Mouse (Mus musculus) heart, embryonic 13.5 days (tissue): ENCODE data around the gene Ccdc51. TPM values are rescaled to one million over a fixed set of nuclear protein-coding genes. Genes with fewer than 3 reads are reported as not detected.

ENCODE experiments used
- ATAC-seq: fragments of 200-750 bp; cut with Nextera tagmentation; 2 replicates; pipeline ENCODE4 v1.8.0; 2017; ENCODE audit warnings: moderate TSS enrichment; ENCODE audit not compliant: insufficient number of reproducible peaks, low FRiP score, low TSS enrichment; ENCODE audit errors: extremely low read depth
- H3K27ac ChIP-seq: fragments of 300-500 bp; sonication (generic); replicated peaks from 2 replicates; pipeline ENCODE4 v1.5.1; 2015; ENCODE audit warnings: moderate library complexity, mild to moderate bottlenecking, inconsistent platforms
- H3K27me3 ChIP-seq: fragments of 300-500 bp; sonication (generic); replicated peaks from 2 replicates; pipeline ENCODE4 v1.6.1; 2015; ENCODE audit warnings: mild to moderate bottlenecking, inconsistent platforms
- H3K36me3 ChIP-seq: fragments of 300-500 bp; sonication (generic); 2 replicates; pipeline ENCODE4 v1.6.1; 2015; ENCODE audit warnings: mild to moderate bottlenecking, inconsistent platforms
- H3K4me1 ChIP-seq: fragments of 300-500 bp; sonication (generic); 2 replicates; pipeline ENCODE4 v1.6.1; 2015; ENCODE audit warnings: inconsistent platforms
- H3K4me2 ChIP-seq: fragments of 300-500 bp; sonication (generic); 2 replicates; pipeline ENCODE4 v1.6.1; 2015; ENCODE audit warnings: inconsistent platforms, mild to moderate bottlenecking, moderate library complexity
- H3K4me3 ChIP-seq: fragments of 300-500 bp; sonication (generic); 2 replicates; pipeline ENCODE4 v1.5.1; 2015; ENCODE audit warnings: moderate library complexity, mild to moderate bottlenecking, inconsistent platforms
- H3K9ac ChIP-seq: fragments of 300-500 bp; sonication (generic); 2 replicates; pipeline ENCODE4 v1.6.1; 2015; ENCODE audit warnings: inconsistent platforms, mild to moderate bottlenecking, moderate library complexity
- H3K9me3 ChIP-seq: fragments of 300-500 bp; sonication (generic); 2 replicates; pipeline ENCODE4 v1.6.1; 2016; ENCODE audit warnings: inconsistent platforms
- WGBS: fragments of 180-500 bp; shearing (Covaris S2); methylation state at CpG from one replicate; pipeline ENCODE4 v1.1.7; 2015; ENCODE audit warnings: mixed read lengths; 5-methylcytosine and 5-hydroxymethylcytosine counted together
- polyA plus RNA-seq: library from polyadenylated mRNA; unstranded; fragments of >200 nt; fragmentation: Nextera tagmentation; extraction: Ambion mirVana; gene quantifications from 2 replicates; pipeline ENCODE4 v1.2.1, GENCODE M21; 2015

The Ccdc51 gene
- polyA plus RNA-seq, 1 experiment from 2014 or later = 12.4 TPM

GRCm38 (mm10) chr9:109111591-109111990, 29.3 kb downstream of the Ccdc51 start:
- no peak for ATAC-seq
- WGBS = 85% methylated on average over 9 of the region's 9 CpGs
- no peak overlapping the region for H3K4me3 ChIP-seq
- no peaks in the 10 kb centered on the region for H3K9me3 ChIP-seq
- H3K4me2 ChIP-seq = no peak overlapping the region
- no peaks in the 10 kb centered on the region for H3K27me3 ChIP-seq
- peaks cover 98% of the 10 kb centered on the region for H3K36me3 ChIP-seq
- H3K27ac ChIP-seq = no peak overlapping the region
- H3K9ac ChIP-seq = no peak overlapping the region
- H3K4me1 ChIP-seq = no peaks in the 10 kb centered on the region

GRCm38 (mm10) chr9:109113331-109113730, 31.0 kb downstream of the Ccdc51 start:
- peaks cover 100% of the 10 kb centered on the region for H3K36me3 ChIP-seq
- no peak for ATAC-seq
- 0 out of 2 replicates have a peak, but pooled peaks cover 3% of the 10 kb centered on the region for H3K4me1 ChIP-seq
- H3K4me3 ChIP-seq = no peak overlapping the region
- no peak overlapping the region for H3K9ac ChIP-seq
- H3K27ac ChIP-seq = no peak overlapping the region
- no peaks in the 10 kb centered on the region for H3K27me3 ChIP-seq
- WGBS = 78% methylated on average over 8 of the region's 8 CpGs
- no peaks in the 10 kb centered on the region for H3K9me3 ChIP-seq
- no peak overlapping the region for H3K4me2 ChIP-seq

- H3K36me3 ChIP-seq = peaks cover 100% of the 10 kb centered on the region
- H3K4me2 ChIP-seq = no peak overlapping the region
- H3K27ac ChIP-seq = no peak overlapping the region
- no peak for ATAC-seq
- no peaks in the 10 kb centered on the region for H3K27me3 ChIP-seq
- 87% methylated on average over 11 of the region's 11 CpGs for WGBS
- 0 out of 2 replicates have a peak, but pooled peaks cover 3% of the 10 kb centered on the region for H3K4me1 ChIP-seq
- H3K9ac ChIP-seq = no peak overlapping the region
- H3K9me3 ChIP-seq = no peaks in the 10 kb centered on the region
- H3K4me3 ChIP-seq = no peak overlapping the region
These were observed 32.0 kb downstream of the Ccdc51 start for GRCm38 (mm10) chr9:109114276-109114675.

GRCm38 (mm10) chr9:109114871-109115270, 32.6 kb downstream of the Ccdc51 start:
- H3K27ac ChIP-seq = no peak overlapping the region
- H3K9me3 ChIP-seq = no peaks in the 10 kb centered on the region
- H3K9ac ChIP-seq = no peak overlapping the region
- ATAC-seq = no peak
- H3K4me2 ChIP-seq = no peak overlapping the region
- whole genome bisulfite sequencing = 81% methylated on average over 7 of the region's 7 CpGs
- H3K27me3 ChIP-seq = no peaks in the 10 kb centered on the region
- peaks cover 100% of the 10 kb centered on the region for H3K36me3 ChIP-seq
- 0 out of 2 replicates have a peak, but pooled peaks cover 3% of the 10 kb centered on the region for H3K4me1 ChIP-seq
- no peak overlapping the region for H3K4me3 ChIP-seq

- Histone ChIP-seq H3K4me2 (no peak overlapping the region), H3K9ac (no peak overlapping the region), H3K27ac (no peak overlapping the region), H3K4me1 (0 out of 2 replicates have a peak, but pooled peaks cover 3% of the 10 kb centered on the region), H3K36me3 (peaks cover 87% of the 10 kb centered on the region), H3K27me3 (no peaks in the 10 kb centered on the region), H3K4me3 (no peak overlapping the region), H3K9me3 (no peaks in the 10 kb centered on the region)
- WGBS = 87% methylated on average over 10 of the region's 10 CpGs
- ATAC-seq = no peak
These were observed 33.9 kb downstream of the Ccdc51 start for GRCm38 (mm10) chr9:109116205-109116604.

GRCm38 (mm10) chr9:109118106-109118505, 35.8 kb downstream of the Ccdc51 start:
- H3K36me3 ChIP-seq = peaks cover 68% of the 10 kb centered on the region
- H3K27me3 ChIP-seq = no peaks in the 10 kb centered on the region
- WGBS = 70% methylated on average over 4 of the region's 4 CpGs
- H3K4me1 ChIP-seq = peaks cover 8% of the 10 kb centered on the region
- H3K27ac ChIP-seq = no peak overlapping the region
- H3K9ac ChIP-seq = no peak overlapping the region
- no peak overlapping the region for H3K4me2 ChIP-seq
- H3K9me3 ChIP-seq = no peaks in the 10 kb centered on the region
- ATAC-seq = no peak
- no peak overlapping the region for H3K4me3 ChIP-seq

GRCm38 (mm10) chr9:109119571-109119970, 37.3 kb downstream of the Ccdc51 start:
- ATAC-seq = no peak
- Histone ChIP-seq H3K4me1 (peaks cover 13% of the 10 kb centered on the region), H3K27me3 (no peaks in the 10 kb centered on the region), H3K27ac (no peak overlapping the region), H3K4me2 (no peak overlapping the region), H3K9ac (no peak overlapping the region), H3K36me3 (peaks cover 53% of the 10 kb centered on the region), H3K9me3 (no peaks in the 10 kb centered on the region), H3K4me3 (no peak overlapping the region)
- WGBS = 80% methylated on average over 9 of the region's 9 CpGs

- no peak overlapping the region for H3K4me2 ChIP-seq
- H3K27me3 ChIP-seq = no peaks in the 10 kb centered on the region
- no peaks in the 10 kb centered on the region for H3K9me3 ChIP-seq
- no peak for ATAC-seq
- H3K4me3 ChIP-seq = no peak overlapping the region
- H3K4me1 ChIP-seq = peaks cover 13% of the 10 kb centered on the region
- no peak overlapping the region for H3K27ac ChIP-seq
- H3K36me3 ChIP-seq = peaks cover 39% of the 10 kb centered on the region
- 88% methylated on average over 6 of the region's 6 CpGs for WGBS
- no peak overlapping the region for H3K9ac ChIP-seq
These were observed 38.7 kb downstream of the Ccdc51 start for GRCm38 (mm10) chr9:109120956-109121355.

GRCm38 (mm10) chr9:109122553-109123085, 40.3 kb downstream of the Ccdc51 start:
- Histone ChIP-seq H3K9me3 (no peaks in the 10 kb centered on the region), H3K4me2 (no peak overlapping the region), H3K36me3 (peaks cover 23% of the 10 kb centered on the region), H3K4me1 (peaks cover 13% of the 10 kb centered on the region), H3K4me3 (no peak overlapping the region), H3K27me3 (no peaks in the 10 kb centered on the region), H3K27ac (no peak overlapping the region), H3K9ac (no peak overlapping the region)
- 42% methylated on average over 2 of the region's 2 CpGs for WGBS
- no peak for ATAC-seq

- Histone ChIP-seq H3K27me3 (no peaks in the 10 kb centered on the region), H3K4me3 (no peak overlapping the region), H3K27ac (no peak overlapping the region), H3K9me3 (no peaks in the 10 kb centered on the region), H3K4me2 (no peak overlapping the region), H3K4me1 (peaks cover 11% of the 10 kb centered on the region), H3K9ac (no peak overlapping the region), H3K36me3 (peaks cover 16% of the 10 kb centered on the region)
- no peak for ATAC-seq
- WGBS = 30% methylated on average over 6 of the region's 6 CpGs
These were observed 41.0 kb downstream of the Ccdc51 start for GRCm38 (mm10) chr9:109123266-109123665.

GRCm38 (mm10) chr9:109124164-109124563, 41.9 kb downstream of the Ccdc51 start:
- peaks cover 7% of the 10 kb centered on the region for H3K36me3 ChIP-seq
- WGBS = 71% methylated on average over 3 of the region's 3 CpGs
- H3K4me1 ChIP-seq = peaks cover 11% of the 10 kb centered on the region
- no peak overlapping the region for H3K9ac ChIP-seq
- ATAC-seq = no peak
- no peak overlapping the region for H3K4me2 ChIP-seq
- H3K9me3 ChIP-seq = no peaks in the 10 kb centered on the region
- H3K27ac ChIP-seq = no peak overlapping the region
- no peak overlapping the region for H3K4me3 ChIP-seq
- no peaks in the 10 kb centered on the region for H3K27me3 ChIP-seq

- H3K4me2 ChIP-seq = no peak overlapping the region
- no peaks in the 10 kb centered on the region for H3K9me3 ChIP-seq
- no peak for ATAC-seq
- no peak overlapping the region for H3K4me3 ChIP-seq
- no peaks in the 10 kb centered on the region for H3K27me3 ChIP-seq
- no peaks in the 10 kb centered on the region for H3K36me3 ChIP-seq
- peaks cover 11% of the 10 kb centered on the region for H3K4me1 ChIP-seq
- WGBS = 82% methylated on average over 2 of the region's 2 CpGs
- no peak overlapping the region for H3K27ac ChIP-seq
- H3K9ac ChIP-seq = no peak overlapping the region
These were observed 42.8 kb downstream of the Ccdc51 start for GRCm38 (mm10) chr9:109125043-109125442.
